In the genomic region with DNA sequence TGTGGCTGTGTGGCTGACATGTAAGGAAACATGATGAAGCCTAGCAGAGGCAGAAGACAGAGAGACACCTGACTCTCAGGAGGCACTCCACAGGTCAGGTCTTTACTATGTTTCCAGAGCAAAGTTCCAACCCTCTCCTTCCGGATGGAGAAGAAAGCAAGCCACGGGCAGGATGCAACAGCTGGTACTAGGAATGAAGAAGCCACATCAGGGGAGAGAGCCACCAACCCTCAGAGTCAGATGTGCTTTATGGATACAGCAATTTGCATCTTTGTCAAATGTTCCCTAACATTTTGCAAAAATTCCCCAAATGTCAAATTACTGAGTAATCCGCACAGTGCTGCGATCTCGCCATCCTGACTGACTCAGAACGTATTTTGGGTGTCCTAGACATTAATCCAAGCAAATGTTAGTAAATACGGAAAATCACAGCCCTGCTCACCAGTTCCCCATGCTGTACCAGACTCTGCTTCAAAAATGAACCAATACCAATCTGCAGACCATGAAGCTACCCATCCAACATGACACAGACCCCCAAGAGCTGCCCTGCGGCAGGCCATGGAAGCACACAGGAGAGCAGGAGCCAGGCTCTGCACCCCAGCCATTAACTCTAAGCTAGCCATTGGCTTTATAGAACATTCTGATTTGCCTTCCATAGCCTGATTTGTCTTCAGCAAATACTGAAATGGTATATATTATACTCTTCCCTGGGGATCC, we compare ENCODE assay signal across 12 mouse cellular contexts.
"Had no signal": no experiment of that assay in that cellular context is flagged by ENCODE, and none has a peak within 500 bp of the region (broad histone marks: within the 10 kb centered on the region; RNA-seq: fewer than 3 reads in every experiment).

No protein-coding gene starts in this region.

- H3K4me1 ChIP-seq: liver, embryonic 12.5 days; lung, embryonic 15.5 days; midbrain, embryonic 13.5 days; stomach, embryonic 15.5 days had no signal

- H3K4me3 ChIP-seq: limb, embryonic 15.5 days; liver, embryonic 12.5 days; lung, embryonic 15.5 days; megakaryocyte, embryonic 14.5 days; midbrain, embryonic 13.5 days; stomach, embryonic 15.5 days had no signal

- DNase-seq: kidney, adult 9 months; kidney, postnatal 36 days; layer of hippocampus, postnatal 36 days; lung, postnatal 14 days; right cerebral cortex, postnatal 14 days; thymus, postnatal 4 days had no signal
